Mouse (Mus musculus): Measurements from ENCODE around the gene Glt28d2. TPM values are rescaled to one million over a fixed set of nuclear protein-coding genes. Genes with fewer than 3 reads are reported as not detected.

Gene Glt28d2
- not detected for total RNA-seq (2023)

DNA sequence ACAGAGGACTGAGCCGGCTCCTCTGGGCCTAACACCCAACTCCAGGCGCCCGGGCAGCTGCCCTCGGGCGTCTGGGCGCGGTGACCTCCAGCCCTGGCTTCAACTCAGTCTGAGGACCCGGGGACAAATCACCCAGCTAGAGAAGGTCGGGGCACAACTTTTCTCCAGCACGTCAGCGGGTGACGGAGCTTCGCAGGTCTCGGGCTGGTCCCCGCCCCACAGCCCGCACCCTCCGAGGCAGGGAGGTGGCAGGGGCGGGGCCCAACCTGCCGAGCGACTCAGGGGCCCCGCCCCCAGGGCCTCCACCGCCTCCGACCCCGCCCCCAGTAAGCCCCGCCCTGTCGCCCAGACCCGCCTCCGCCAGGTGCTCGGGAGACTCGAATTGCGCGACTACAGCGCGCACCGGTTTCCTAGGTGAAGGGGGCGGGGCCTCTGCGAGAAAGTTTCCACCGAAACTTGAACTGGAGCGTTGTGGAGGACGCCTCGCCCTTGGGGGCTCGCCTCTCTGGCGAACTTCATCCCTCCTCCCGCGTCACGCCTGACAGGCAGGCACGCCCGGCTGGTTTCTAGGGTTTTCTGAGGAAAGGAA is at the start of gene Glt28d2, which contains the start of gene Gm37240:
Glt28d2 (minus strand) TSS at position 278 of the 589 bp plus-strand sequence.
Gm37240 (minus strand) TSS at position 280 of the 589 bp plus-strand sequence.

Other genes starting within 250 kb of the Glt28d2 start
- not detected for gene Fam160a1, start 70.2 kb downstream of the Glt28d2 start, total RNA-seq (2023)
- not detected for gene Gm37240, start within 50 bp of the Glt28d2 start, total RNA-seq (2023)
- under 1 TPM; 0.27 to 0.81 TPM for gene Sh3d19, start 83.6 kb upstream of the Glt28d2 start, total RNA-seq (2023)
- gene Prss48, start 115.0 kb upstream of the Glt28d2 start, total RNA-seq (2023) = not detected